Mouse (Mus musculus) lung, adult 2 months (tissue): ENCODE measurements around the gene Cpeb3.

ENCODE experiments used
- CTCF ChIP-seq: fragments of 200-500 bp; IDR thresholded peaks from 2 replicates; pipeline ENCODE4 v1.5.1; 2011; ENCODE audit warnings: mild to moderate bottlenecking, low read length, control low read depth; ENCODE audit not compliant: insufficient read depth
- POLR2A ChIP-seq: fragments of 200-500 bp; IDR thresholded peaks from 2 replicates; pipeline ENCODE4 v1.6.1; 2011; ENCODE audit warnings: low read depth, mild to moderate bottlenecking, control low read depth, low read length, borderline replicate concordance; ENCODE audit errors: extremely low read depth

GRCm38 (mm10) chr19:37050643-37051345 lies 157.6 kb downstream of the Cpeb3 start:
- TF ChIP-seq CTCF (peak; percentile 10; the same call in 1 of the 2 replicates), POLR2A (no peak)
